Mouse (Mus musculus) sigmoid colon, adult 10 weeks (tissue): ENCODE measurements around the gene Gabrd. TPM values are rescaled to one million over a fixed set of nuclear protein-coding genes. Genes with fewer than 3 reads are reported as not detected.

ENCODE experiments used
- polyA plus RNA-seq: library from polyadenylated mRNA; stranded (reverse); fragments of 350-450 nt; fragmentation: Illumina TruSeq; extraction: RNeasy Lipid Tissue Mini Kit (QIAGEN cat#74804); gene quantifications from one replicate; pipeline ENCODE4 v1.2.3, GENCODE M21; 2014; ENCODE audit warnings: low read depth, low replicate concordance

The Gabrd gene
- not detected for polyA plus RNA-seq

GRCm38 (mm10) chr4:155397511-155398221, at the start of gene Gabrd:
Gene Gabrd, minus strand, starts transcription at chr4:155398112.

GRCm38 (mm10) chr4:155409058-155409776, 11.3 kb upstream of the Gabrd start, which contains the start of gene Cfap74:
Gene Cfap74, plus strand, starts transcription at chr4:155409190.

DNA sequence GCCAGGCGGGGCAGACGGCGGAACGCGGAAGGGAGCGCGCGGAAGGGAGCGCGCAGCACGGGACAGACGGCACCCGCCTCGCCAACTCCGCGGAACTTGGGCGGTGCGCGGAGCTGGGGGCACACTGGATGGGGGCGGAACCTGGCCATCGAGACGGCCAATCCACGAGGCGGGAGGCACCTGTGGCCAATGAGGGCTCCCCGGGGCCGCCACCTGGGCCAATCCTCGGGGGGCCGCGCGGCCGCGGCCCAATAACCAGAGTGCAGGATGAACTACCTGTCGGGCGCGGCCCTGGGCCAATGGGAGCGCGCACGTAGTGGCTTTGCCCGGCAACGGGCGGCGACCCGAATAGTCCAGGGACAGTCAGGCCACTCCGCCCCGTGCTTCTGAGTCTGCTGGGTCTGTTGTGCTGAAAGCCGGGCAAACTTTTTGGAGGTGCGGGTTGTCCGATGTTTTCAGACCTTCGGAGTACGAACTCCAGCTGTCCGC, 36.6 kb downstream of the Gabrd start, which contains the start of gene Prkcz:
Gene Prkcz (minus strand): TSS at position 59 of the 489 bp plus-strand sequence.

Other genes starting within 250 kb of the Gabrd start
- 52.3 TPM for gene Ski, start 175.5 kb downstream of the Gabrd start, polyA plus RNA-seq
- 0.50 TPM for gene Faap20, start 148.3 kb downstream of the Gabrd start, polyA plus RNA-seq
- gene Prkcz, start 36.8 kb downstream of the Gabrd start, polyA plus RNA-seq: 15.4 TPM
- gene Cfap74, start 11.1 kb upstream of the Gabrd start, polyA plus RNA-seq: 0.66 TPM
- not detected for gene Tmem52, start 71.0 kb upstream of the Gabrd start, polyA plus RNA-seq
- 249 TPM for gene Gnb1, start 93.2 kb upstream of the Gabrd start, polyA plus RNA-seq
- gene Nadk, start 164.3 kb upstream of the Gabrd start, polyA plus RNA-seq: 60.5 TPM
- 12.6 TPM for gene Slc35e2, start 203.3 kb upstream of the Gabrd start, polyA plus RNA-seq
- 70.4 TPM for gene Cdk11b, start 226.7 kb upstream of the Gabrd start, polyA plus RNA-seq
- not detected for gene Gm10563, start 247.3 kb upstream of the Gabrd start, polyA plus RNA-seq